Mouse (Mus musculus) left cerebral cortex, postnatal 10 days (tissue): ENCODE data around the gene Dclk3. TPM values are rescaled to one million over a fixed set of nuclear protein-coding genes. Genes with fewer than 3 reads are reported as not detected.

ENCODE experiments used
- DNase-seq, 2 experiments: peaks; one replicate each; pipeline ENCODE4 v3.0.0; 2021 to 2022; ENCODE audit warnings: low spot score in 2 of 2, mixed read lengths in 1 of 2; ENCODE audit errors: extremely low spot score in 1 of 2
- intact Hi-C: fragments of 180-260 bp; cut with DNase I; formaldehyde crosslinking; loops from one replicate; pipeline ENCODE4 v1.15.1; 2025
- total RNA-seq, 2 experiments: library from RNA; stranded (reverse); gene quantifications; 2 replicates each; pipeline ENCODE4 v1.2.3; 2021

Gene Dclk3
- total RNA-seq, 2 experiments from 2014 or later: 34.1 to 34.9 TPM

DNA sequence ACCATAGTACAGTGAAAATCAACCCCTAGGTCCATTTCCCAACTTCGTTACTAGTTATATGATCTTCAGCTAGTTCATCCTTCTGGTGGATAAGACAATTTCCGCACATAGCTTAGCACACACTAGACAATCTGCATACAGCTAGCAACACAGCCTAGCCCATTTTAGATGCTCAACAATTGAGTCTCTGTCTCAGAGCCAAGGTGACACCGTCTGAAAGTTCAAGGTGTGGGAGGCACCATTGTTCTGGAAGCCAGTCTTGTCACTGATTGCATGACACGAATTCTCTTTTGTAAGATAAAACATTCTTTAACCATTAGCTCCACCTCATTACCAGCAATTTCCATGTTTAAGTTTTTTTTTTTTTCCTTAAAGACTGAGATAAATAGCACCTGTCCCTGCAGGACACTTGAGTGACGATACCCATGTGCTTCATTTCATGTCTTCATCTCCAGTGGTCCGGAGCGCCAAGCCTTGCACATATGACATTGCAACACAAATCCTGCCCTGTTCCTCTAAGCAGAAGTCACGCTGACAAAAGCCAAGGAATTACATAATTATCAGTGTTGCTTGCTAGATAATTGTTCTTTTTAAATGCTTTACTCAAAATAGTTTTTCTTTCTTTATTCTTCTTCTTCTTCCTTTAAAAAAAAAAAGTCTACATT is 10.1 kb upstream of the Dclk3 start:
- intact Hi-C loops: no loop called here
- DNase-seq: no peak

DNA sequence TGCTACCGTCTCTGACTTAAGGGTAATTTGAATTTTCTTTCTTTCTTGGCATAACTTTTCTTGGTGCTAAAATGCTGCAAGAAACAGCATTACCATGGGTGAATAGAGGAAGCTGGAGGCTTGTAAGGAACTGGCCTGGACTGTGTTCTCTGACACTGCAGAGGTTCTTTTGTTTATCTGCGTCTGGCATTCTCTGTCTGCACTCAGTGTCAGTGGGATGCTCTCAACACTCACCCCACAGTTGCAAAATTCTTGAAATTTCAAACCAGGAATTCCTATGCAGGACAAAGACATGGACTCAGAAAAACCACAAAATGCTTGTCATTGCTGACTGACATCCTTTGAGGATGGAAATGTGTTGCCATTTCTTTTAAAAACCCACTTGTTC is 9.5 kb upstream of the Dclk3 start:
- intact Hi-C loops: no loop called here
- no peak for DNase-seq

- intact Hi-C loops: no loop called here
- DNase-seq: no peak
Measured at GRCm38 (mm10) chr9:111435429-111435828, 3.5 kb upstream of the Dclk3 start.

DNA sequence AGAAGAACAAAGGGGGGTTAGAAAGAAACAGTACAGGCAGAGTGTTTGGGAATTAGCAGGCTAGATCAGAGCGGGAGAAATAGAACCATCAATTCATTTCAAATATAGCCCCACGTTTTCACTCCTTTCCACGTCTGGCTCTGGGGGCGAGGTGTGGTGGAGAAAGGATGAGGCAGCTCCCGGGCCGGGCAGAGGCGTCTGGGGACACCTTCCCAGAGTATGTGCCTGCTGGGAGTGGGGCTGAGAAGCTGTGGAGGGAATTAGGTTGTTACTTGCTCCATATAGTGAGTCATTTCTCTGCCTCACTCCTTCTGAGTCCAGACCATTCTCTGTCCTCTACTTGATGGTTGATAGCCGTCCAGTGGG is 938 bp downstream of the Dclk3 start:
- peak in 1 of 2 experiments; percentile 62 for DNase-seq
- intact Hi-C loops: no loop called here

DNA sequence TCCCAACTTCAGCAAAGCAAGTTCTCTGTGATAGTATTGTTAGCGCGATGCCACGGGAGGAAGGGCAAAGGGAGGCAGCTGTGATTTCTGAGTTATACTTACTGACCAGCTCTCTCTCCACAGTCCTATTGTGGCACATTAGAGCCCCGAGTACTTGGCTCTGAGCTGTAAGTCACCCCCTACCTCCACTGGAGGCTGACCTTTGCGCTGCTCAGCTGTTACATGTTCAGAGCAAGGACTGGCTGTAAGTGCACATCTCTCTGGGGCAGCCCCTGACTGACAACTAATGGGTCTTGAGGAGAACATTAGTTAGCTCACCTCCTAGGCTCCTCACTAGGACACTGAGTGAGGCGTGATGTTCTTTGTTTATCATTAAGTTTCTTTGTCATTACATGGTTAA is 1.6 kb downstream of the Dclk3 start:
- intact Hi-C loops: no loop called here
- DNase-seq: no peak

DNA sequence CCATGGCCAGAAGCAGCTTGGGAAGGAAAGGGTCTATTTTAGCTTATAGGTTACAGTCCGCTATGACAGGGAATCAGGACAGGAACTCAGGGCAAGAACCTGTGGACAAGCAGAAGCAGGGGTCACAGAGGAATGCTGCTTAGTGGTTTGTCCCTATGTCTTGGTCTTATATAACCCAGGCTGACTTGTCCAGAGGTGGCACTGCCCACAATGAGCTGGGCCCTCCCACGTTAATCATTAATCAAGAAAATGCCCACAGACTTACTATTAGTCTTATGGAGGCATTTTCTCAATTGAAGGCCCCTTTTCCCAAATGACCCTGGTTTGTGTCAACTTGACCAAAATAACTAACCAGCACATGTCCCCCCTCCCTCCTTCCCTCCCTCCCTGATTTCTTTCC is 2.3 kb downstream of the Dclk3 start:
- intact Hi-C loops: no loop called here
- no peak for DNase-seq

- DNase-seq: no peak
- intact Hi-C loops: no loop called here
Measured at GRCm38 (mm10) chr9:111446204-111446603, 7.3 kb downstream of the Dclk3 start.

- DNase-seq: no peak
- intact Hi-C loops: no loop called here
Measured at GRCm38 (mm10) chr9:111448976-111449375, 10.1 kb downstream of the Dclk3 start.

DNA sequence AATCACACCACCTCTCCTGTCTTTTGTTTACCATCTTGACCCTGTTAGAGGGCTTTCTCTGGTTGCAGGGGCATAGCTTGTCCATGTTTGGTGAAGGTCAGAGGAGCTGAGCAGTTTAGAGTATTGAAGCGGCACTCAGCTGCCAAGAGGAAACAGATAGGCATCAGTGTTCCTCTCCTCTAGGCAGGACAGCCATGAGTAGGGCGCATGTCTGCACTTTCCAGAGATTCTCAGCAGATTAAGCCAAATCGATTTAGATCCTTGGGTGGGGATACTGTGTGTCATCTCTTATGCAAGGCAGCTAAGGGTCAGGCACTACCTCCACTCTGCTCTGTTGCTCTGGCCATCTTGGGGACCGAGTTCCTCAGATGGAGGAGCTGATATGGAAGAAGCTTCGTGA is 11.0 kb downstream of the Dclk3 start:
- intact Hi-C loops: no loop called here
- DNase-seq: no peak

DNA sequence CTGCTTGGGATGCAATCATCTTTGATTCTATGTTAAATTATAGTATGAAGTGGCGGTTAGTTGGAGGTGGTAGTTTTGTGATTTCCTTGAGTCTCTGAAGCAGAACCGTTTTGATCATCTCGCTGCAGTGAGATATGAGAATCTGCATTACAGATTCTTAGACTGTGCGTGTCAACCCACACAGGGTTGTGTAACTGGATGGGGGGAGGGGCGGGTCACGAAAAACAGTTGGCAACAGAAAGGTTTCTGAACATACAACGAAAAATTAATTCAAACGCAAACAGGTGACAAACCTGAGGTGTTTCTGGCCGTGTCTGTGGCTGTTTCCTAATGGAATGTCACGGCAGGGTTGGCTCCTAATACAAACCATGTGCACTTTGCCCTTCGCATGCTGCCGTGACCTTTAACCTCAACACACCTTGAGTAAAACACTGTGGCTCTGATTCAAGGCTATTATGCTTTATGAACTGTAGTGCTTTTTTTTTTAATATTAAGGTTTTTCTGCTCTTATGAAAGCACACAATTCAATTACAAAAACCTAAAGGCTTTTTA is 12.0 kb downstream of the Dclk3 start:
- DNase-seq: no peak
- intact Hi-C loops: no loop called here

DNA sequence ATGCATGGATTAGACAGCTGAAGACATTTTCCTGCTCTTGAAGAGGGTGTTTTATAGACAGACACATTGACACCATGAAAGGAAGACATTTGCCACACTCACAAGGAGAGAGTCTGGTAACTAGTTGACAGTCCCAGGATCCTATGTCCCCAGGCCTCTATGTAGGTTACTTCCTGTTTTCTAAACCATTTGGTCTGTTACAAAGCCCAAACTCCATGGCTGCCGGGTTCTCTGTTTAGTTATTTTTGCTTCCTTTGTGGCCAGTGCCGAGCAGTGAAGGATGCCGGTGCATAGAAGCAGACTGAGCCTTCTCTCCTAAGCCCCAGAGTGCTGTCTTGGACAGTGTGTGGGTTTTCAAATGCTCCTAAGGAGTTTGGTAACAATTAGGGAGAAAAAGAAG is 15.0 kb downstream of the Dclk3 start:
- intact Hi-C loops: no loop called here
- no peak for DNase-seq

DNA sequence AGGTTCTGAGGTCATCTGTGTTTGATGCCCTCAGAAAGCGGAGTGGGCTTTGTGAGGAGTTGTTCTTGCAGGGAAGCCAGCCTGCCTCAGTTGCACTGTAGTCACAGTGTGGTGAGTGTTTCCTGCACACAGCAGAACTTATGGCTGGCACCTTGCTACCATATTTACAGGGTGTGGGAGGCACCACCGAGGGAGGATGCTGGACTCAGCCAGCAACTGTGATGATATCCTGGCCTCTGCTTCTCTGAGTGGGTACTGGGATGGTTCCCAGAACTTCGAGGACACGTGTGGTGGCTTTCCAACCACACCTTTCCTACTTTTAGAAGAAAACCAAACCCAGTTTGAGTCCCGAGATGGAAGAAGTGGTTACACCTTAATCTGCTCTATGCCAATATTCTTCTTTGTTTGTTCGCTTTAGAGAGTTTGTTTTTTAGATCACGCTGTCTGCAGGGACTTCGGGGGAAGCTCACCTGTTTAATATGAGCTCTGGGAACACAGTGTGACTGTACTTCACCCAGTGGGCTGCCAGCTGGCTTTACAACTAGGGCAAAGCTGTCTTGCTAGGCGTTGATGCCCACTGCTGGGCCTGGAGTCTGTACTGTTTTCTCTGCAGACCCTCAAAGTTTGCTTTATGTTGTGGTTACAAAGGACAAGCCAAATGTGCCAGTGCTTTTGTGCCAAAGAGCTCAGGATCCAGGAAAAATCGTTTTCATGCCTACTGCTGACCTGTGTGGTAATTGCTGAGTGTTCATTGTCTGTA is 18.5 kb downstream of the Dclk3 start:
- DNase-seq: no peak
- intact Hi-C loops: no loop called here

DNA sequence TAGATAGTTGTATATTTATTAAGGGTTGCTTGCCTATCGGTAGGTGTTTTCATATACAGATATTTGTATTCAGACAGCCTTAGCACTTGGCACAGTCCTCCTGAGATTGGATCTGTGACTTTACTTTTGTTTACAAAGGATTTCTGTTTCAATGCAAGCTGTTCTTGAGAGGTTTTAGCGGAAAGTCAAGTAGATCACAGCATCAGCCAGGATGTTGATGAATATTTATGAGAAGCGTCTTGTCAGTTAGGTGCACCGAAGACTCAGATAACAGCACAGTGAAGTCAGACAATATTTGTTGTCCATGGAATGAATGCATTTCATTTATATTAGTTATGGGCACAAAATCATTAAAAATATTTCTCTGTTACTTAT is 19.0 kb downstream of the Dclk3 start:
- intact Hi-C loops: no loop called here
- DNase-seq: no peak

GRCm38 (mm10) chr9:111459466-111459865 is 20.6 kb downstream of the Dclk3 start:
- intact Hi-C loops: no loop called here
- no peak for DNase-seq

GRCm38 (mm10) chr9:111460201-111460814 is 21.4 kb downstream of the Dclk3 start:
- intact Hi-C loops: no loop called here
- no peak for DNase-seq

- intact Hi-C loops: no loop called here
- no peak for DNase-seq
Measured at GRCm38 (mm10) chr9:111461415-111462103, 22.7 kb downstream of the Dclk3 start.

DNA sequence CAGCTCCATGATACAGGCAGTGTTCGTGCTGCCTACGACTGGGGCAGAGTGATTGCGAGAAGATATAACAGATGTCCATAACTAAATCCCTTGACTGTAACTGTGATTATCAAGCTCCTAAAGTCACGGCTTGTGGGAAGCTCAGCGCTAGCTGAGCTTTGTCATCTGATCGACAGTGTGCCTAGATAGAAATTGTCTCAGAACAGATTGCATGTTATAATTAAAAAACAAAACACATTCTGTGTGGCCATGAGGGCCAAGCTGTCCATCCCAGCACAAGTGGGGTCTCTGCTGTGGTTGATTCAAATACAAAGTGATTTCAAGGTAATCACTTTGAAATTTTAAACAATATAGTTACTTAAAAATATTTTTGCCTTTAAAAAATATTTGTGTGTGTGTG is 26.8 kb downstream of the Dclk3 start:
- DNase-seq: no peak
- intact Hi-C loops: no loop called here

GRCm38 (mm10) chr9:111473686-111474457 is 35.0 kb downstream of the Dclk3 start:
- DNase-seq: no peak
- intact Hi-C loops: no loop called here

- no peak for DNase-seq
- intact Hi-C loops: no loop called here
Measured at GRCm38 (mm10) chr9:111474458-111474745, 35.5 kb downstream of the Dclk3 start.
